Mouse (Mus musculus): ENCODE data around the gene Med4. TPM values are rescaled to one million over a fixed set of nuclear protein-coding genes. Genes with fewer than 3 reads are reported as not detected.

Gene Med4
- polyA plus RNA-seq, 1 experiment = 10.7 TPM

DNA sequence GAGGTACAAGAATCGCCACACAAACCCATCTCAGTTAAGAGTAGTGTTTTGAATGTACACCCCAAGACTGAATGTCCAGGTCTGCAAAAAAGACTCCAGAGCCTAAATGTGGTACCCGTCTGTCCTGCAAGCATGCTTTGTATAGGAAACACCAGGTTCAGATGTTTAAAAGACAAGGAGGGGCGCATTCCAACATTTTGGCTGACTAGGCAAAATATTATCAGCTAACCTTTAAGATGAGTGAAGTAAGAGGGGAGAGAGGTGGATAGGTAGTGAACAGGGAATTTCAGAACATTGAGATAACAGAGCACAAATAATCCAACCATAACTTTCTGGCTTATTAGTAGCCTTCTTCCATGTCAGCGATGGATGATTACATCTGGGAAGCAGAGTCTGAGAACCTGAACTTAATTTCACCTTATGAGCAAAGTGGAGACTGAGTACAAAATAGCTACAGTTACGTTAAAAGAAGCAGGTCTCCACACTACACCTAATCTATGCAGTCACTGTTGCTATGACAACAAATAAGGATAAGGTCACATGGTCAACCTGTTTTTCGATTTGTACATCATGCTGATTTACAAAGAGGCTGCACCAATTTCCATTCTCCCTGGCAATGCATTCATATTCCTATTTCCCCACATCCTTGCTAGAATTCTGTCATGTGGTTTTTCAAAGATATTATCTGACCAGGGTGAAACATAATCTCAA is 24.1 kb downstream of the Med4 start:
- TF ChIP-seq GATA1 (IDR thresholded peaks at IDR 0.05; ENCODE audit: low read length) = no peak

DNA sequence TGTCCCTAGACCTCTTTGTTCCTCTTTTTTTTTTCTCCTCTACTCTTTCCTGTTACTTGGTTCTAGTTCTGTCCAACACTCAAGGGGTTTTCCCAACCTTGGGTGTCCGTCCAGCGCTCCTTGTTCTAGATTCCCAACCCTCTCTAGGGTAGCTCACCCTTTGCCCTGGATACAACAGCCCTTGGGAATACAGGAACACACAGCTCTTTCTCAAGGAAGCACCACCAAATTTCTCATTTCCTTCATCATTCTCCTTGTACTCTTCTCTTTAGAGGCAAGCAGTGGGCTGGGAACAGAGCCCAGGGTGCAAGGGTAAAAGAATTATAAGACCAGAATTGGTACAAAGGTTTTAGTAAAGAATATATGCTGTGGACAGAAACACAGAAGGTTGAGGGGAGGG is 25.8 kb downstream of the Med4 start:
- no peak for TF ChIP-seq GATA1 (IDR thresholded peaks at IDR 0.05; ENCODE audit: low read length)

DNA sequence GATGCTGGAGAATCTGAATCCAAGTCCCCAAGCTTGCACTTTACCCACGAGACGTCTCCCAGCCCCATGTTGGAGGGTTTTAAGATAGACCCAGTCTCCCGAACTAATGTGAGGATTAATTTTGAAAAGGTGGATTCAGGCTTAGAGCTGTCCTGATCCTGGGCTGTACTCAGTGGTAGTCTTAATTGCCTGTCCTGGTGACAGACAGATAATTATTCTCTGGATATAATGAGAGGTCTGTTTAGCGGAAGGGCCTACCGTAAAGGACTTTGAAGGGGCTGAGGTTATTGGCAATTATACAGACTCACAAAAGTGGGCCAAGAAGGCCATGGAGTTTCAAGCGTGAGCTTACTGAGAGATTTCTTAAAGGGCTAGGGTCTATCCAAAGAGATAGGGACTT is 34.0 kb downstream of the Med4 start:
- TF ChIP-seq GATA1 (IDR thresholded peaks at IDR 0.05; ENCODE audit: low read length) = no peak

DNA sequence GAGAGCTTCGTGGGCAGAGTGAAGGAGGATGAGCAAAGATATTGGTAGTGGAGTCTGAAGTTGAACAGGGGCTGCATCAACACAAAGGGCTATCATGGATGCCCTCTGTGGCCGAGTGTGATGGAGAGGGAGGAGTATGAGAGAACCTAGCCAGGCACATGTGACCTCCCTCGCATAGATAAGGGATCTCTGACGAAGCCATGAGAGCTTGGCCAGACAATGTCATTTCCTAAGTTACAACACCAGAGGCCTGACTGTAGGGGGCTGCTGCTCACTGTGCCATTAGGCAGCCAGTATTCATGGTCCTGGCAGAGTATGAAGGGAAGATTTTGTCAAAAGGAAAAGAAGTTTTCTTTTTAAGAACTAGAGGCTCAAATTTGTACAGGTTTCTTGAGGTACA is 37.2 kb downstream of the Med4 start:
- no peak for TF ChIP-seq GATA1 (IDR thresholded peaks at IDR 0.05; ENCODE audit: low read length)

DNA sequence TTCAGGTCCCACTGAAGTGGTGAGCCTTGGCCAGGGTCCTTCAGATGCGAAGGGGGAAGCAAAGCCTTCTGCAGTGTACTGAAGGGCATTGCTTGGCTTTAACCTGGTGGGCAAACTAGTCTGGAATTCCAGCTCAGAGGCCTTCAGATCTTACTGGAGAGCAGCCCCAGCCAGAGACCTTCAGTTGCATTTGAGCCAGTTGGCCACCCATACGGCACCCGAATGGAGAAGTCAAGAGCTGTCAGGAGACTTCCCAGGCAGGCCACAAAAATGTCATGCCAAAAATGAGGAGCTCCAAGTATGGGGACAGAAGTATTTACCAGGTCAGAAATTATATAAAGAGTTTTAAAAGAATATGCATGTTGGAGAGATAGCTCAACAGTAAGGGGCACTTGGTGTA is 38.2 kb downstream of the Med4 start, which contains the start of gene Nudt15:
Nudt15 (minus strand) TSS at position 192 of the 400 bp plus-strand sequence.
- TF ChIP-seq GATA1 (IDR thresholded peaks at IDR 0.05; ENCODE audit: low read length) = no peak

- TF ChIP-seq GATA1 (IDR thresholded peaks at IDR 0.05; ENCODE audit: low read length) = no peak
Observed at GRCm38 (mm10) chr14:73550291-73550690, 40.5 kb downstream of the Med4 start.

DNA sequence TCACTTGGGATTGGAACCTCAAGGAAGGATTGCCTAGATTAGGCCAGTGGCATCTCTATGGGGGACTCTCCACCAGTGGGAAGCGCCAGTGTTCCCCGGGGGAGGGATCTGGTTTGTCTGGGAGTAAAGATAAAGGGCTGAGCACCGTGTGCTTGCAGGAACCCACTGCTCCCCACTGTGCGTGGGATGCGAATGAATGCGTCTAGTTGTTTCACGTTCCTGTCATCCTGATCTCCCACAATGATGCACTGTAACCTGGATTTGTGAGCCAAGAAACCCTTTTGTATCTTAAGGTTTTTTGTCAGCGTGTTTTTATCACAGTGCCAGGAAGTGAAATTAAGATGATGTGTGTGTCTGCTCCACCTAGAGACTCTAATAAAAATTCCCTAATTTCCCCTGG is 40.9 kb downstream of the Med4 start:
- no peak for TF ChIP-seq GATA1 (IDR thresholded peaks at IDR 0.05; ENCODE audit: low read length)

DNA sequence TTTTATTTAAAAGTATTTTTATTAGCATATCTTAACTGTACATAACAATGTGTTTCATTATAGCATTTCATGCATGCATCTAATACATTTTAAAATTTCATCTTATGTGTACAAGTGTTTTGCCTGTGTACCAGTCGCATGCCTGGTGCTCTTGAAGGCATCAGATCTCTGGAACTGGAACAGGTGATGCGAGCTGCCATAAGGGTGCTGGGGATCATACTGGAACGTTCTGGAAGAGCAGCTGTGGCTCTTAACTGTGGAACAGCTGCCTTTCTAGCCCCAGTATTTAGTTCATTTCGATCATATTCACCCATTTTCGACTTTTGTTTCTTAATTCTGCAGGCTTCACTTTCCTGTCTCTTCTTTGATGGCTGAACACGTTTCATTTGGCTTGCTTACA is 41.3 kb downstream of the Med4 start:
- TF ChIP-seq GATA1 (IDR thresholded peaks at IDR 0.05; ENCODE audit: low read length) = no peak

- no peak for TF ChIP-seq GATA1 (IDR thresholded peaks at IDR 0.05; ENCODE audit: low read length)
Observed at GRCm38 (mm10) chr14:73552341-73553121, 42.7 kb downstream of the Med4 start.

GRCm38 (mm10) chr14:73553122-73553696 is 43.4 kb downstream of the Med4 start:
- no peak for TF ChIP-seq GATA1 (IDR thresholded peaks at IDR 0.05; ENCODE audit: low read length)

Other genes starting within 250 kb of the Med4 start
- gene Rb1, start 184.2 kb upstream of the Med4 start, polyA plus RNA-seq (2012) = 11.7 and 16.2 TPM in 2 replicates
- gene Itm2b, start 124.7 kb upstream of the Med4 start, polyA plus RNA-seq (2012) = 97.8 and 137 TPM in 2 replicates
- gene Sucla2, start 15.3 kb downstream of the Med4 start, polyA plus RNA-seq (2012) = 13.6 and 21.3 TPM in 2 replicates
- 0.40 and 0.64 TPM in 2 replicates for gene Nudt15, start 38.2 kb downstream of the Med4 start, polyA plus RNA-seq (2012)
- not detected in 2 replicates for gene Gm21750, start 151.2 kb downstream of the Med4 start, polyA plus RNA-seq (2012)